Mouse (Mus musculus) MEL (cell line): Measurements from ENCODE around the gene Arid1b. TPM values are rescaled to one million over a fixed set of nuclear protein-coding genes. Genes with fewer than 3 reads are reported as not detected.
A peak's percentile ranks its signal among the peaks of the same experiment; 100 is the strongest.

Source experiments
- DNase-seq: peaks from one replicate; pipeline ENCODE4 v3.0.0; 2011; ENCODE audit warnings: low read depth, low spot score
- H3K27ac ChIP-seq: 2 replicates; pipeline ENCODE4 v1.5.1; 2012; ENCODE audit warnings: low read depth, mild to moderate bottlenecking, control low read depth, low read length, moderate library complexity; ENCODE audit not compliant: control insufficient read depth
- H3K27me3 ChIP-seq, 2 experiments: fragments of 150-350 bp in 1 of 2; sonication (generic) in 1 of 2; 2 replicates each; pipeline ENCODE4 v1.6.1; 2012; ENCODE audit warnings: low read length in 2 of 2, mild to moderate bottlenecking in 2 of 2, improper control_type of control experiment in 1 of 2, moderate library complexity in 1 of 2; ENCODE audit not compliant: insufficient read depth in 2 of 2, control insufficient read depth in 1 of 2
- H3K36me3 ChIP-seq, 2 experiments: 2 replicates each; pipeline ENCODE4 v1.6.1; 2012 to 2014; ENCODE audit warnings: low read length in 2 of 2, improper control_type of control experiment in 1 of 2, inconsistent platforms in 1 of 2, mild to moderate bottlenecking in 1 of 2; ENCODE audit not compliant: insufficient read depth in 2 of 2, control insufficient read depth in 1 of 2
- H3K4me1 ChIP-seq, 2 experiments: fragments of 150-350 bp in 1 of 2; sonication (generic) in 1 of 2; 2 replicates each; pipeline ENCODE4 v1.6.1; 2012; ENCODE audit warnings: low read length in 2 of 2, improper control_type of control experiment in 1 of 2, mild to moderate bottlenecking in 1 of 2; ENCODE audit not compliant: insufficient read depth in 2 of 2, control insufficient read depth in 1 of 2
- H3K4me3 ChIP-seq, 2 experiments: fragments of 150-350 bp in 1 of 2; sonication (generic) in 1 of 2; 2 replicates each; pipeline ENCODE4 v1.5.1; 2012; ENCODE audit warnings: low read depth in 2 of 2, low read length in 2 of 2, mild to moderate bottlenecking in 2 of 2, moderate library complexity in 2 of 2, control low read depth in 1 of 2, improper control_type of control experiment in 1 of 2; ENCODE audit not compliant: control insufficient read depth in 1 of 2, insufficient read depth in 1 of 2
- H3K79me2 ChIP-seq: 2 replicates; pipeline ENCODE4 v1.6.1; 2012; ENCODE audit warnings: mild to moderate bottlenecking, low read length, moderate library complexity; ENCODE audit not compliant: control insufficient read depth, poor library complexity, insufficient read depth
- H3K9ac ChIP-seq: 2 replicates; pipeline ENCODE4 v1.6.1; 2012; ENCODE audit warnings: low read depth, mild to moderate bottlenecking, control low read depth, low read length, moderate library complexity; ENCODE audit not compliant: control insufficient read depth, poor library complexity, severe bottlenecking
- H3K9me3 ChIP-seq: fragments of 150-350 bp; sonication (generic); replicated peaks from 2 replicates; pipeline ENCODE4 v1.6.1; 2012; ENCODE audit warnings: mild to moderate bottlenecking, low read length, improper control_type of control experiment, moderate library complexity; ENCODE audit not compliant: insufficient read depth
- BHLHE40 ChIP-seq: IDR thresholded peaks from 2 replicates; pipeline ENCODE4 v1.6.1; 2012; ENCODE audit warnings: low read depth, mild to moderate bottlenecking, inconsistent platforms, low read length, improper control_type of control experiment, borderline replicate concordance
- CHD1 ChIP-seq: IDR thresholded peaks from 2 replicates; pipeline ENCODE4 v1.6.1; 2012; ENCODE audit warnings: low read depth, mild to moderate bottlenecking, inconsistent platforms, low read length, improper control_type of control experiment
- CHD2 ChIP-seq: IDR thresholded peaks from 2 replicates; pipeline ENCODE4 v1.6.1; 2011; ENCODE audit warnings: low read length, improper control_type of control experiment
- CTCF ChIP-seq, 3 experiments: IDR thresholded peaks in 2 of 3; conservative IDR thresholded peaks in 1 of 3; 2 replicates each; pipeline ENCODE4 v1.5.1; 2011 to 2012; ENCODE audit warnings: low read length in 3 of 3, low read depth in 2 of 3, mild to moderate bottlenecking in 2 of 3, improper control_type of control experiment in 1 of 3, inconsistent platforms in 1 of 3, mixed read lengths in 1 of 3, moderate library complexity in 1 of 3; ENCODE audit not compliant: control insufficient read depth in 1 of 3, insufficient read depth in 1 of 3, poor library complexity in 1 of 3, severe bottlenecking in 1 of 3
- E2F4 ChIP-seq: IDR thresholded peaks from 2 replicates; pipeline ENCODE4 v1.6.1; 2011; ENCODE audit warnings: low read depth, low read length, improper control_type of control experiment, borderline replicate concordance
- ELF1 ChIP-seq: IDR thresholded peaks from 2 replicates; pipeline ENCODE4 v1.6.1; 2014; ENCODE audit warnings: low read depth, mild to moderate bottlenecking, inconsistent platforms, low read length, improper control_type of control experiment, moderate library complexity
- EP300 ChIP-seq, 2 experiments: IDR thresholded peaks; 2 replicates each; pipeline ENCODE4 v1.6.1; 2011; ENCODE audit warnings: improper control_type of control experiment in 2 of 2, low read length in 2 of 2, low read depth in 1 of 2, mild to moderate bottlenecking in 1 of 2
- ETS1 ChIP-seq: IDR thresholded peaks from 2 replicates; pipeline ENCODE4 v1.6.1; 2012; ENCODE audit warnings: low read depth, mild to moderate bottlenecking, inconsistent platforms, low read length, improper control_type of control experiment, moderate library complexity
- GABPA ChIP-seq: IDR thresholded peaks from 2 replicates; pipeline ENCODE4 v1.6.1; 2012; ENCODE audit warnings: low read depth, mild to moderate bottlenecking, inconsistent platforms, low read length, improper control_type of control experiment, moderate library complexity
- KAT2A ChIP-seq: conservative IDR thresholded peaks from 2 replicates; pipeline ENCODE4 v1.6.1; 2012; ENCODE audit warnings: low read depth, low read length, improper control_type of control experiment, inconsistent platforms
- MEF2A ChIP-seq: IDR thresholded peaks from 2 replicates; pipeline ENCODE4 v1.6.1; 2014; ENCODE audit warnings: low read depth, mild to moderate bottlenecking, inconsistent platforms, low read length, improper control_type of control experiment; ENCODE audit not compliant: poor library complexity, insufficient replicate concordance, severe bottlenecking; ENCODE audit errors: extremely low read depth
- MYC ChIP-seq: IDR thresholded peaks from 2 replicates; pipeline ENCODE4 v1.6.1; 2011; ENCODE audit warnings: low read depth, mild to moderate bottlenecking, low read length, improper control_type of control experiment, moderate library complexity
- NELFE ChIP-seq: IDR thresholded peaks from 2 replicates; pipeline ENCODE4 v1.6.1; 2011; ENCODE audit warnings: low read depth, low read length, improper control_type of control experiment
- NRF1 ChIP-seq: IDR thresholded peaks from 2 replicates; pipeline ENCODE4 v1.6.1; 2014; ENCODE audit warnings: low read depth, mild to moderate bottlenecking, inconsistent platforms, low read length, improper control_type of control experiment, moderate library complexity; ENCODE audit not compliant: poor library complexity, insufficient read depth, severe bottlenecking
- RAD21 ChIP-seq: IDR thresholded peaks from 2 replicates; pipeline ENCODE4 v1.6.1; 2011; ENCODE audit warnings: mild to moderate bottlenecking, low read depth, low read length, improper control_type of control experiment
- SMC3 ChIP-seq: IDR thresholded peaks from 2 replicates; pipeline ENCODE4 v1.6.1; 2011; ENCODE audit warnings: low read depth, low read length, improper control_type of control experiment
- USF1 ChIP-seq: IDR thresholded peaks from 2 replicates; pipeline ENCODE4 v1.6.1; 2014; ENCODE audit warnings: low read depth, mild to moderate bottlenecking, inconsistent platforms, low read length, improper control_type of control experiment, moderate library complexity
- ZC3H11A ChIP-seq: IDR thresholded peaks from 2 replicates; pipeline ENCODE4 v1.6.1; 2012; ENCODE audit warnings: low read depth, mild to moderate bottlenecking, inconsistent platforms, low read length, improper control_type of control experiment
- polyA plus RNA-seq, 2 experiments: library from polyadenylated mRNA; stranded (reverse) in 1 of 2; unstranded in 1 of 2; fragments of >175 nt in 1 of 2; fragments of >200 nt in 1 of 2; gene quantifications; 2 replicates each; pipeline versions ENCODE4 v1.2.1 to v1.2.4; 2012; ENCODE audit warnings: low replicate concordance in 2 of 2, low read depth in 1 of 2; ENCODE audit not compliant: insufficient read length in 2 of 2, insufficient read depth in 1 of 2, missing spikeins in 1 of 2
- total RNA-seq: library from RNA; depleted of rRNA; stranded (reverse); fragments of 300-350 nt; gene quantifications from 2 replicates; pipeline ENCODE4 v1.2.3, GENCODE M21; 2012

Arid1b gene
- total and polyA plus RNA-seq, 3 experiments, result 13.4 to 17.4 TPM; not detected in 1

DNA sequence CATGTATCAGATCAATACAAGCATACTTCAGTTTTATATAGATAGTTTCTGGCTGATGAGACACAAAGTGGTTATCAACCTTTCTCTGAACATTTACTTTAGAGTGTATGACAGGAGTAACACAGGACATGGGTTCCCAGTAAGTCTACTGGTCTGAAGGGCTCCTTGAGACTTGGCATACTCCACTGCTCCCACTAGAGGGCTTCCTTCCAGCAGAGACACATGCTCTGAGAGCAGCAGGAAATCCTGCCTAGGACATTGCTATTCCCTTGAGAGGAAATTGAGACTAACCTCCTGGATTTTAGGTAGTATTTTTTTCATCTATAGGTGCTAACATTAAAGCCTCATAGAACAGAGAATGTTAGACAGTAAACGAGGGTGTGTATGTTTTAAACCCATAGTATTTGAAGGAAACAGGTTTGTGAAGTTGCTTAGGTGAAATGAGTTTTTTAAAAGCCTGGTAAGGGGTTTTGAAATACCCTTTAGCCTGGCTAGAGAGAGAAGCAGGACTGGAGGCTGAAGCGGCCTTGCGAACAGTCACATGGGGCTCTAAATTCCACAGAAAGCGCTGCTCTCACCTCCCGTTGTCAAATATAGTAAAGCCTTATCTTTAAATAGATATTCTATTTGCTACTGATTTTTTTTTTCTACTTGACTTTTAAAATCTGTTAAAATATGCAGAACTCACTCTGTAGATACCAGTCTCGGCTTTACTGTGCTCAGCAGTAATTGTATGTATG lies 207.9 kb downstream of the Arid1b start:
- peaks cover 7 to 9% of the 10 kb centered on the region in 2 experiments for H3K4me1 ChIP-seq
- DNase-seq, result peak; percentile 81
- TF ChIP-seq CHD2, result no peak
- TF ChIP-seq MYC, result peak; percentile 87
- TF ChIP-seq NELFE, result no peak
- TF ChIP-seq SMC3, result peak; percentile 69
- peak; percentile 53 for TF ChIP-seq RAD21
- peak; percentile 66 to 80 (median 79) for TF ChIP-seq CTCF (IDR thresholded peaks at IDR 0.05 in 2 of 3, conservative IDR thresholded peaks at IDR 0.05 in 1 of 3; ENCODE audit: control insufficient read depth in 1 of 3, insufficient read depth in 1 of 3, low read depth in 2 of 3, low read length in 3 of 3, poor library complexity in 1 of 3, severe bottlenecking in 1 of 3)
- TF ChIP-seq USF1, result no peak
- H3K27me3 ChIP-seq, result no peaks in the 10 kb centered on the region
- H3K9me3 ChIP-seq, result no peaks in the 10 kb centered on the region
- no peak overlapping the region for H3K9ac ChIP-seq
- peaks cover 3% of the 10 kb centered on the region; the same call in 1 of the 2 replicates for H3K79me2 ChIP-seq
- H3K36me3 ChIP-seq, result peaks cover 0 to 10% of the 10 kb centered on the region in 2 experiments; a peak in 2 of 4 replicates
- H3K27ac ChIP-seq, result no peak overlapping the region
- no peak overlapping the region for H3K4me3 ChIP-seq

DNA sequence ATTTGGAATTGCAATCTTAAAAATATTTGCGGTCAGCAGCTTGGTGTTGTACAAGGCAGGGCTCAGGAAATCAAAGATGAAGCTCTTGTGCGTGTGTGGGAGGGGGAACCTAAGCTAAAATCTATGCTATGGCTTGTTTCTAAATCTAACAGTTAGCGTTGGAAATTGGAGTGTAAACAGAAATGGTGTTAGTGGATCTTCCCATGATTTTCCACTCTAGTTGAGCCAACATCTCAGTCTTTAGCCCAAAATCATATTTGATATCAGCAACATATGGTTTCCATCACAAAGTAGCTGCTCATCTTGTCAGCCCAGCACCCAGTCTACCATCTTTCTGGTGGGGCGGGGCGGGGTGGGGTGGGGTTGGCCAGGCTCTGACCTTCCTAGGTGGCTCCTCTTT lies 208.6 kb downstream of the Arid1b start:
- TF ChIP-seq CHD1 (no peak), KAT2A (no peak), ZC3H11A (no peak), E2F4 (no peak), EP300 (IDR thresholded peaks at IDR 0.05; ENCODE audit: low read depth in 1 of 2, low read length in 2 of 2) (no peak), BHLHE40 (no peak), MEF2A (no peak), NRF1 (no peak), ETS1 (no peak), GABPA (no peak), ELF1 (no peak), NELFE (no peak)
- TF ChIP-seq, all 39 proteins: peak for 0
- H3K36me3 ChIP-seq, result peaks cover 0 to 2% of the 10 kb centered on the region in 2 experiments; a peak in 2 of 4 replicates
- peaks cover 0 to 4% of the 10 kb centered on the region in 2 experiments; a peak in 2 of 4 replicates for H3K4me1 ChIP-seq
- no peak overlapping the region for H3K9ac ChIP-seq
- no peaks in the 10 kb centered on the region for H3K27me3 ChIP-seq
- H3K4me3 ChIP-seq, result no peak overlapping the region
- no peak for DNase-seq
- peaks cover 3% of the 10 kb centered on the region; the same call in 1 of the 2 replicates for H3K79me2 ChIP-seq
- H3K9me3 ChIP-seq, result no peaks in the 10 kb centered on the region
- H3K27ac ChIP-seq, result no peak overlapping the region
